Mouse (Mus musculus) embryo, embryonic 9.5 days (tissue): ENCODE measurements around the gene Lamtor1.
"Not testable (repeated sequence)": the region's sequence is repeated elsewhere in the genome, so short reads cannot be mapped to it uniquely, and the experiment has no call there.

Source experiments
- DNase-seq: peaks from one replicate; pipeline ENCODE4 v3.0.0-alpha.2; 2017; ENCODE audit errors: extremely low spot score

Lamtor1 gene

DNA sequence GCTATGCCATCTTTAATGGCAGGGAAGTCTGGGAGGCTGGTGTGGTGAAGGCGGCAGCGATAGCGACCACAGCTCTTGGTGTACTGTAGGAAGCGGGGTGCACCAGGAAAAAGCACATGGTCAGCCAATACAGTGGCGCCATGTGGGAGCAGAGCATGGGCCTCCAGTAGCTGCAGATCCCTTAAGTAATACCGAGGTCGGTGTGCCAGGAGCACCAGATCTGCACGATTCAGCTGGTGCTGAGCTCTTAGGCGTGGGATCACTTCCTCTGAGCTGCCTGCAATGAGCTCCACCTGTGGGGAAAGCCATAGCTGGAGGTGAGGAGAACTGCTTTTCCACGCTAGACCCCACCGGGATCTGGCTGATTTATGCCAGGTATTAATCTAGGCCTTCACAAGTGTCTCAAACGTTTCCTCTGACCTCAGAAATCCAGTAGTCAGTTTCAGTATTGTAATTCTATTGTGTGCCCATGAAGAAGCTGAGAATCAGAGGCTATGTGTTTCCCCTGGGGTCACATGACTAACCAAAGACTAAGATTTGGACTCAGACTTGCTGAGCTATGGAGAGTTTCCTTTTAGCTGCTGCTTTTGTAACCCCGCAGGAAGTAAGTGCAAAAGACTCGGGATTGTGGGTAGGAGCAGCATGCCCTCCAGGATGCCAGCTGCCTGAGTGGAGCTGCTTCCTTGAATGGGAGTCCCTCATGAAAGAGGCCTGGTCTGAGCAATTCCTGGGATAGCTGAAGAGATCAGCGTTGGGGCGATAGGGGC lies 5.2 kb upstream of the Lamtor1 start:
- no peak for DNase-seq

DNA sequence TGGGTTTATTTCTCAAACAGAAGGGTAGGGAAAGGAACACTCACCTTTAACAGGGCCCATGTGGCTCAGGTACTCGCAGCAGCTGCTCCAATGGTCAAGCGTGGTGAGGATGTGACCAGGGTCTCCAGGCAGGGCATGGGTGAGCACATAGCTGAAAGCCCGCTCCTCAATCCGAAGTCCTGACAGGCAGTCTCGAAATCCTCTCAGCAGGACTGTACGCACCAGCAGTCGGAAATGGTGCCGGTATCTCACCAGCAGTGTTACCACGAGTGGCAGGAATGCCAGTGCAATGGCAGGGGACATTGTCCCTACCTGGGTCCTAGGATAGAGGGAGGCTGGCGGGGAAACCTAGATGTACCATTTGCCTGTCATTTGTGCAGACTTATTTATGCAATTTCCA lies 3.7 kb upstream of the Lamtor1 start:
- DNase-seq: no peak

DNA sequence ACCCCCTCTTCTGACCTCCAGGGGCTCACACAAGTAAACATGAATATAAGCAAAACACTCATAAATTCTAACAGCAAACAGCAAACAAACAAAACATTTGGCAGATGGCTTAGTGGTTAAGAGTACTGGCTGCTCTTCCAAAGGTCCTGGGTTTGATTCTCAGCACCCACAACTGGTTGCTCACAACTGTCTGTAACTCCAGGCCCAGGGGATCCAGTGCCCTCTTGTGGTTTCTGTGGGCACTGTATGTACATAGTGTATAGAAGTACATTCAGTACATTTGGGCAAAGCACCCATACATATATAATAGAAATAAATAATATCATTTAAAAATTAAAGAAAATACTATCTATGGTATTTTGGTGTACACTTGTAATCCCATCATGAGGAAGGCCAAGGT lies 2.9 kb upstream of the Lamtor1 start:
- DNase-seq: no peak

DNA sequence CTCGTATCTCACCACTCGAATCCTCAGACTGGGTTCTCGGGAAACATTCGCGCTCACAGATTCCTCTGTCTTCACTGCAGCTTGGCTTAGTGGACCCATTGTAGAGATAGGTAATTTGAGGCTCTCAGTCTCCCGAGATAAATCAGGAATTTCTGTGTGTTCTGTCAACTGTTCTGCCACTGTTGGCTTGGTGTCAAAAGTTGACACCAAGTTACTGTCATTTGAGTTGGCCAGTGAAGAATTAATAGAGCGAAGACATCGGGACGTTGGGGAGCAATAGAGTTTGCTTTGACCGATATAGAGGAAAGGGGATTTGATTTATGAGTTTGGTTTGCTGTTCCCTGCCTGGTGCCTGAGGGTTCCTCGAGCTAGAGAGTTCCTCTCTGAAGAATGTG lies 580 bp downstream of the Lamtor1 start, which contains the start of gene Tomt:
TSS of gene Tomt (minus strand) at position 73 of the 395 bp plus-strand sequence.
- no peak for DNase-seq

DNA sequence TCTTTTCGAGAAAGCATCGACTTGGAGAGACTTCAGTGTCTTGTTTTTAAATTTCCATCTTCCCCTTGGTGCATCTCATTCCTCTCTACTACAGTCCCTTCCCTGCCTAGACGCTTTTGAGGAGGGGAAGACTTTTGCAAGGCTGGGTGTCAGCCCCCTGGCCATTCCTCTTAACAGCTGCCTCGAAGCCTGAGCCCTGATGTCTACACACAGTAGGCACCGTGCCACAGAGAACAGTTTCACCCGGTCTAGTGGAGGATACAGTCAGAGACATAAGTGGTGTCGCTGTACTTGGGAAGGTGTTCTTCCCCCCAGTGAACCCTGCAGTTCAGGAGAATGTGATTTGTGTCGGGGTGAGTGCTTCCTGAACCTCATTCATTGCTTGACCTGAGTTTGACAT lies 992 bp downstream of the Lamtor1 start:
- no peak for DNase-seq

DNA sequence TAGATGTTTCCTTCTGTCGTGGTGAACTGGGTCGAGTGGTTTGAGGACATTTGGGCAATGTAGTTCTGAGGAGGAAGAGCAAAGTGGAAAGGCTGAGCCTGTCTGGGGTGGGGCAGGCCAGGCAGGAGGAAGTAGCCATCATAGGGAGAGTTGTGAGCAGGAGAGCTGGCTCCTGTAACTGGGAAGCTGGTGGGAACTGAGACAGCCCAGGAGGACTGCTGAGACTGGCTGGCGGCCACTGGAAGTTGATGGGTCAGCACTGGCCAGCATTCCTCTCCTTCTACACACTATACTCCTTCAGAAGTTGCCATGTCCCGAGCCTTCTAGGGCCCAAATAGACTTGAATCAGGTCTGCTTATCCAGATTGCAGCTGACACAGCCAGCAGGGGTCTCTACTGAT lies 2.7 kb downstream of the Lamtor1 start:
- DNase-seq: no peak

DNA sequence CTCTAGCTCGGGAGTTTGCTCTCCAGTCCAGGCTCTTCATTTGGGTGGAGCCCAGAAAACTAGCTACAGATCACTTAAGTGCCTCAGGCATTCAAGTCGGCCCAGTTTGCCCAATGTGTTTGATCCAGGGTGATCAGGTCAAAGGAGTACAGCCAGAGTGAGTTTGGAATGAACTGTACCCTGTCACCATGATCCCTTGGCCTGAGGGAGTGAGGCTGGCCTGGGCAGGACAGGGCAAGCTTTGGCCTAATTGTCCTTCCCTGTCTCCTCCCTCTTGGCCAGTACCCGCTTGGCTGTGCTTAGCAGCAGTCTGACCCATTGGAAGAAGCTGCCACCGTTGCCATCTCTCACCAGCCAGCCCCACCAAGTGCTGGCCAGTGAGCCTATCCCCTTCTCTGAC lies 4.4 kb downstream of the Lamtor1 start:
- DNase-seq: no peak

DNA sequence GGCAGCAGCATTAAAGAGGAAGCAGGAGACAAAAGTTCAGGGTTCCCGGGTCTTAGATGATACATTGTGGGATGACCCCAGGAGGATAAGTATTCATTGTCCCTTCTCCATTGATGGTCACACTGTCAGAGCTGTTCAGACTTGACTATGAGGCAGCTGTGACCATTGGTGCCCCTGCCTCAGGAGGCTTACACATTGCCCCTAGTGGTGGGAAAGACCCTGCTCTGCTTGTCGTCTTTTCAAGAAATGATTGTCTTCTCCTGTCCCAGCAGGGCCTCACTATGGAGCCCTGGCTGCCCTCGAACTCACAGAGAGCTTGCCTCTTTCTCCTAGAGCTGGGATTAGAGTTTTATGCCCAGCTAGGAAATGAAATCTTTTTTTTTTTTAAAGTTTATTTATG lies 6.3 kb downstream of the Lamtor1 start:
- no peak for DNase-seq

DNA sequence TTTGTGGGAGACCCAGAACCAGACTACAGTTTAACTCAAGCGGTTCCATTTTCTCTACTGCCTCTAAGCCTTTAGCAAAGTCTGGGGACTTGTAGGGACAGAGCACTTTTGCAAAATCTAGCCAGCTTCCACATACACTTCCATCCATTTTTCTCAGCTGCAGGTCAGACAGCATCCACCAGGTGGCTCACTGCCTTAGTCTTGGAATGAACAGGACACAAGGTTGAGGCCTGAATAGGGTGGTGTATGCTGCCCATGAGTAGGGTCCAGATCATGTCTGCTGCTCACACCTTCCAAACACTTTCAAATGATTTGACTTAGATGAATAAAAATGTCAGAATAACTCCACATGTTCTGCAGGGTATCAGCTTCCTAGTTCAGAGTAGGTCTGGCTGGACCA lies 12.4 kb downstream of the Lamtor1 start:
- peak; percentile 70 for DNase-seq

DNA sequence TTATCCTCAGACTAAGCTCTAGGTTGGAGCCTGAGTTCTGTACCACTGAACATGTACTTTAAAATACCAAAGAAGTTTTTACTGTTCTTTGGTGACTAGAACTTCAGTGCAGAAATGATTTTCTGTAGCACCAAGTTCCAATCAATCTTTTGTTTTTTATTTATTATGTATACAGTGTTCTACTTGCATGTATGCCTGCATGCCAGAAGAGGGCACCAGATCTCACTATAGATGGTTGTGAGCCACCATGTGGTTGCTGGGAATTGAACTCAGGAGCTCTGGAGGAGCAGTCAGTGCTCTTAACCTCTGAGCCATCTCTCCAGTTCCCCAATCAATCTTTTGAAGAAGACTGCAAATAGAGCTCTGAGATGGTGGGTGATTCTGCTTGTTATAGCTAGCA lies 20.2 kb downstream of the Lamtor1 start:
- not testable (repeated sequence) for DNase-seq

DNA sequence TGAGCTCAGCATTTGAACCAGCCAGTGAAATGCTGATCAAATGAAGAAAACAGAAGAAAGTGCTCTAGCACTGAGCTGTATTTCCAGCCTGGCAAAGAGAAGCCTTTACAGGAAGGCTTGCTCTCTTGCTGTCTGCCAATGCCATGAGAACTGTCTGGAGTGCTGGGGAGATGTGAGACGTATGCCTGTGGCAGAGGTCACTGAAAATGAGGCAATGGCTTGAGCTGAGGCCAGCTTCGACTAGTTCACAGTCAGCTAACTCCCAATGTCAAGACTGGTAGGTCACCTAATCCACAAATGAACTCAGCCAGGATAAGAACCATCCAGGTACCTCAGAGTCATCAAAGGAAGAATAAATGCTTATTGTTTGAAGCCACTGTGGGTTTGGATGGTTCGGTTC lies 22.4 kb downstream of the Lamtor1 start:
- DNase-seq: no peak

DNA sequence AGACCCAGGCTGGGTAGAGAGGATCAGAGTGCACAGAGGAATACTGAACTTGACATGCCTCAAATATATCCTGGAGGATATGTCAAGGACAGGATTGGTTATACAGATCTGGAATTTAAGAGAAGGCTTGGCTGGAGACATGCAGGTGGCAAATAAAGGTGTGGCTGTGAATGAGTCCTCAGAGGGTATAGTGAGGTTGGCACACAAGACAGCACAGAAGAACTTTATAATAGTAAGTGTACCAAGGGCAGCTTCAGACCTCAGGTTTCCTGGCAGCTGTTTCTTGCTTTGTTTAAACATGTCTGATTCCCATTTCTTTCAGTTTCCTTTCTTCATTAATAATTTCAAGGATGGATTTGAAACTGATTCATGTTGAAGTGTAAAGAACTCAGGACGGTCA lies 26.8 kb downstream of the Lamtor1 start:
- no peak for DNase-seq

DNA sequence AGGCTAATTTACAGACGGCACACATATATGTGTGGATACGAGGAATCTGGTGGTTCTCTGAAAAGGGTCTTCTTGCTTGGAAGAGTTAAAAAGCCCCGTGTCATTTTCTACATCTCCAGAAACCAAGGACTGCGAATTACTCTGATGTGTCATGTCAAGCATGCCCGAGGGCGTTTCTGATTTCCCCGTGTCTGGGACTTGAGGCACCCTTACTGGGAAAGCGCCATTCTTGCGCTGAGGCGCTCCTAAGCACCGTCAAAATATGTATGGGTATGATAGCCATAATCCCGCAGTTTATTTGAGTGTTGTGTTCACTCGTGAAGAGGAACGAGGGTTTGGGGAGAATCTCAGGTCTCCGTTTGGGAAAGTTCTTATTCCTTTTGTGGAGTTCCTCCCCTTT lies 27.6 kb downstream of the Lamtor1 start:
- DNase-seq: no peak

DNA sequence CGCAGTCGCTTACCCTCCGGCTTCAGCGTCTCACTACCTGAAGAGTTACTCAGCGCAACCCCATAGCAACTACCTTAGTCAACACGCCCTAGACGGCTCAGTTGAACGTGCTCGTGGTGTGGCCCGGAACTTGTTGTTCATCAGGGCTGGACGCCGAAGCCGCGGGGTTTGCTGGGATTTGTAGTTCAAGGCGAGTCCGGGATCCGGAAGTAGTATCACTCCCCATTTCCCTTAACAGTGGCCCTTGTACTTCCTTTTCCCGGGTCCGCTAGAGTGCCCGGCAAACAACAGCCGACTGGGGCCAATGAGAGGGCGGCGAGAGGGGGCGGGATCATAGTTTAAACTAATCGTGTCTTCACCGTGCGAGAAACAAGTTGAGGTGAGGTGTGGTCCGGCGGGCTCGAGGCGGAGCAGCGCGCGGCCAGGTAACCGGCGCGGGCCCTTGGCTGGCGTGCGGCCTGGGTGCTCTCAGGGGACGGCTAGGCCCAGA lies 28.1 kb downstream of the Lamtor1 start, which contains the start of the genes Lrrc51 and Numa1:
TSS of gene Lrrc51 (minus strand) at position 145 of the 490 bp plus-strand sequence.
TSS of gene Numa1 (plus strand) at position 361 of the 490 bp plus-strand sequence.
- DNase-seq: peak; percentile 97

DNA sequence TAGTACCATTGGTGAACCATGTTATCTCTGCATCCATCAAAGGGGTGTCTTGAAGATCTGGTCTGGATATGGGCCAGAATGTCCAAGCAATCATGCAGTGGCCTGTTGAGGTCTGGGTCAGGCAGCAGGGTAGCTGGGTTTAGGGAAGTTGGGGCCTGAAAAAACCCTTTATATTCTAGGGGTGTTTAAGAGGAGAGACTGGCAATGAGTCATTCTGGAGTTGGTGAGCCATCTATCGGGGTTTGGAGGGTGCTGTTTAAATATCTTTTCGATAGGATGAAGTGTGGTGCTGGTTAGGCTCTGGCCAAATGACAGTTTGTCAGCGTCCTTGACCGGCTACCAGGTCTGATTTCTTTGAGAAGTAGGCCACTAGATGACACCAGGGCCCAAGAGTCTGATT lies 30.3 kb downstream of the Lamtor1 start:
- DNase-seq: no peak

DNA sequence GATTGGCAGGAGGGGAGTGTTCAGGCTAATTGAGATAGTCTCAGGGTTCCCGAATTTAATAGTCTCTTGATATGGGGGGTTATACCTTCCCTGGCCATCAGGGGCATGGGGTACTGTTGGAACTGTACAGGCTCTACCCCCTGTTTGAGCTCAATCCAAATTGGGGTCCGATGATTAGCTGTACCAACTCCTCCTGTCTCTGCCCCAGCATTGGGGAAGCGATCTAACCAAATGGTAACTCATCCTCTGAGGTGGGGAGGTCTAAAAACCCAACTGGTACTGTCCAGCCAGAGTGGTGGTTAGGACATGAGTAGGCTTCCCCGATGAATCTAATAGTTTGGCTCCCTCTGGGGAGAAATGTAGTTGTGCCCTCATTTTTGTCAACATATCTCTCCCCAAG lies 31.3 kb downstream of the Lamtor1 start:
- no peak for DNase-seq

DNA sequence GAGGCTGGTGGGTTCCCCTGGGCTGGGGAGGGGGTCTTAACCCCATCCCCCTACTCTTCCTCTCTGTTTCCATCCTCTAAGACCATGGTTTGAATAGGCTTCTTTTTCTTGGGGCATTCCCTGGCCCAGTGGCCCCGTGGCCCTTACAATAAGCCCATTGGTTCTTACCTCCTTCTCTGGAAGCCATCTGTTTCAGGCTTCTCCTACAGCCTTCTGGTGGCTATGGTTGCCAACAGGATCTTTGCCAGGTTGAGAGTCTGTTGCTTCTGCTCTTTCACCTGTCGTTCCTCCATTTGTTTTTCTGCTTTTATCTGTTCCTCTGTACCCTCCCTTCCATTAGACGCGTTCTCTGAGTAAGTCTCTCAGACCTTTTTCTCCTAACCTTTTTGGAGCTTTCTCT lies 31.9 kb downstream of the Lamtor1 start:
- no peak for DNase-seq

DNA sequence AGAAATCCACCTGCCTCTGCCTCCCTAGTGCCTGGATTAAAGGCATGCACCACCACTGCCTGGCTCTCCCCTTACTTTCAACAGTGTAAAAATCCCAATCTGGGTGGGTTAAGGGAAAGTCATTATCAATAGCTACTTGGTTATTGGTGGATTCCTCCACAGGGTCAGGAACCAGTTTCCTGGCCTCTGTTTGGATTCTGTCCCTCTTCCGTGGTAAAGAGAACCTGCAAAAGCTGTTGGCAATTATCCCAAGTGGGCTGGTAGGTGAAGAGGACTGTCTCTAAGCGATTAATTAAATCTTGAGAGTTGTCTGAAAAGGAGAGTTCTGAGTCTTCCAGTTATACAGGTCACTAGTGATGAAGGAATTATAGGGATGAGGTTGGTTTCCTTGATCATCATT lies 32.6 kb downstream of the Lamtor1 start:
- no peak for DNase-seq

DNA sequence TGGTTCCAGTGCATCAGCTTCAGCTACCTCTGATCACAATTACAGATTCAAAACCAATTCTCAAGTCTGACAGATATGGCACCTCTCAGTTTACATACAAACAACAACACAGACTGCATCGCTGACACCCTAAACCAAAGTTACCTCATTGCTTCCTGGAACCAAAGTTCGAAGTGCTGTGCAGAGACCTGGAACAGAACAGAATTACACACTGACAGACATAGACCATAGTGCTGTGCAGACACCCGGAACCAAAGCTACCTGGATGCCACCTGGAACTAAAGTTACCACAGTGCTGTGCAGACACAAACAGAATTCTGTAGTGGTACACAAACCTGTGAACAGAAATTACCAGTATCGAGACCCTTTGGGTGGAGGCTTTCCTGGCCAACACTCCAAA lies 34.1 kb downstream of the Lamtor1 start:
- DNase-seq: no peak

DNA sequence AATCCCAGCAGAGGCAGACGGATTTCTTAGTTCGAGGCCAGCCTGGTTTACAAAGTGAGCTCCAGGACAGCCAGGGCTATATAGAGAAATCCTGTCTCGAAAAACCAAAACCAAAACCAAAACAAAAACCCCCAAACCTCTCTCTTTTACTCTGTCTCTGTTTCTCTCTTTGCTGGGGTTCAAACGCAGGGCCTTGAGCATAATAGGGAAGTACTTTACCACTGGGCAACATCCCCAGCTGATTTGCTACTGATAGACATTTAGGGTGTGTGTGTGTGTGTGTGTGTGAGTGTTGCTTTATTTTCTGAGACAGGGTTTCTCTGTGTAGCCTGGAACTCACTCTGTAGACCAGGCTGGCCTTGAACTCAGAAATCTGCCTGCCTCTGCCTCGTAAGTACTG lies 43.3 kb downstream of the Lamtor1 start:
- not testable (repeated sequence) for DNase-seq

DNA sequence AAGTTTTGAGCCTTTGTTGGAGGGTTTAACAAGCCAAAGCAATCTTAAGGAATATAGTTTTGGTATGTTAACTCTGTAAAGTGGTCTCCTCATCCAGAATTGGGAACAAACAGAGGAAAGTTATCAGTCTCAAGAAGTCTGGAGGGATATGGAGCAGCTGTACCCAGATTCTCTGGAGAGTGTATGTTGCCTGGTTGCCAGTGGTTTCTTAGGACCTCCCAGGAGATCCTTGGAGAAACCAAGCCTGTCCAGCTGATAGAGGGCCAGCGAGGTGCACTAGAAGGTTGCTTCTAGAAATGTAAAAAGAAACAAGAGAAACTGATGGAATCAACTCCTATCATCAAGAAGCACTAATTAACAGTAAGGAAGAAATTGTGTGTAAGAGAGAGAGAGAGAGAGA lies 45.9 kb downstream of the Lamtor1 start:
- DNase-seq: no peak

DNA sequence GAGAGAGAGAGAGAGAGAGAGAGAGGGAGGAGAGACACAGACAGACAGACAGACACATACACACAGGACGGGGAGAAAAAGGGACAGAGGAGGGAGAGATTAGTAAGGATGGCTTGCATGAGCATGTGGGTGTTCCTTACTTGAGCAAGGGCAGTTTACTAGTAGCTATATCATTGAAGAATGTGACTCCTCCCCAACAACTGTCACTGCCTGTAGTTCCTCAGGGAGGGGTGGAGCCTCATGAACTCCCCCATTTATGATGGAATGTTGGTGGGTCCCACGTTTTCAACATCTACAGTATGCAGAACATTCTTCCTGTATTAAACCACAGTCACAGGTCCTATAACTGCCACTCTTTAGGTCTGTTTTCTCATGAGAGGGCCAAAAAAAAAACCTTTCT lies 46.4 kb downstream of the Lamtor1 start:
- DNase-seq: no peak

DNA sequence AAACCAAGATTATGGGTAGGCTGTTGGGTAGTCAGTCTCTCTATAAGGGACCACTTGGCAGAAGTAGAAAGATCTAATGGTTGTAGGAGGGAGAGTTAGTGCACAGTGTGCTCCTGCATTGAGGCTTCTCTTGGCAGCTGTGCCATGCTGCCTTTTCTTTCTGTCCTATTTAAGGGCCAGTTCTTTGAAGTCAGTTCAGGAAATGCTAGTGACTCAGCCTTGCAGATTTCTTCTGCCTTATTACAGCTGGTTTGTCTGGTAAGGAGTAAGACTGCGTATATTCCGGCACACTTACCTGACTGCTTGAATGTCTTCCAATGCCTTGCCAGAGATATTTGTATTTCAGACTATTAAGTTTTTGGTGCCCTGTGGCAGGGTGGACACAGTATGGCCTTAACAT lies 48.5 kb downstream of the Lamtor1 start:
- no peak for DNase-seq

DNA sequence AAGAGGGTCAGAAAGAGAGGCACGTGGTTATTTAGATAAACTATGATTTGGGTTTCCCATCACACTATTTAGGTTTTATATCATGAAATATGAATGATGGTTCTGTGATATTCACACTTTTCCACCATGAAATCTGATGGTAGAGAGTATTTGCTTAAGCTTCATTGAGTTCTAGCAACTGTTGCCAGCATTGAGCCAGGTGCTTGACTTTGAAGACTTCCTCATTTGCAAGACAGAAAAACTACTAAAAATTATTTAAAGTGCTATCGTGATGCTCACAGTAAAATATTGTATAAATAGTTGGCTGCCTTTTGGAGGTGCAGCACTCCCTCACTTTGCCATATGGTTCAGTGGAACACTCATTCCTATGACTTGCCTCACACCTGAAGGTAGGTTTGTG lies 49.6 kb downstream of the Lamtor1 start:
- DNase-seq: no peak
